Mouse (Mus musculus): Measurements from ENCODE around the gene Trpv2.

DNA sequence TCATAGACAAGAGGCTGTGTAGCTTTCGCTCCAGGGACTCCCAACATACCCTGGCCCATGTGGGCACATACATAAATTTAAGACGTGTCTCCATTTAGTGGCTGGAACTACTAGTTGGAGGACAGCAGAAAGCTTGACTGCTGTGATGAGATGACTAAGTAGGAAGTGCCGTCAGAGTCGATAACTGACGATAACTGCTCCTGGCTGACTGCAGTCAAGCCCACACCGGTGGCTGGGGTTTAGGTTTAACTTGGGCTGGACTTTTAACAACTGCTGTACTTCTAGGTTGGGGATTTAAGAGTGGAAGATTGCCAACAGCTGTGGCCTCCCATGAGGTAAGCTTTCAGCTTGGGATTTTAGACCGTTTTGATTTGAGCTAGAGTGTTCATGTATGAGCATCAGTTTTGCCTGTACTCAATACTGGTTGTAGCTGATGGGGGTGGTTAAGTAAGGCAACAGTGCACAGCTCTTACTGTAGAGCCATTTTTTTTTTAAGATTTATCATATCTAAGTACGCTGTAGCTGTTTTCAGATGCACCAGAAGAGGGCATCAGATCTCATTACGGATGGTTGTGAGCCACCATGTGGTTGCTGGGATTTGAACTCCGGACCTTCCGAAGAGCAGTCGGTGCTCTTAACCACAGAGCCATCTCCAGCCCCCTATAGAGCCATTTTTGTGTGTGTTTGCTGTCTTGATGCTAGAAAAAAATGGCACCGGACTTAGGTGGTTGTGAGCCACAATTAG is 29.2 kb downstream of the Trpv2 start:
- TF ChIP-seq GATA1 (IDR thresholded peaks at IDR 0.05; ENCODE audit: borderline replicate concordance, low read length): no peak
- TF ChIP-seq FLI1 (IDR thresholded peaks at IDR 0.05; ENCODE audit: low read length): no peak

Measured in megakaryocyte, embryonic 14.5 days (primary cell).